Mouse (Mus musculus): ENCODE measurements around the gene Sost. TPM values are rescaled to one million over a fixed set of nuclear protein-coding genes. Genes with fewer than 3 reads are reported as not detected.

Sost gene
- total RNA-seq, 2 experiments from 2014 or later = not detected

Other genes with a start within 250 kb of the Sost start
- 14.7 and 19.8 TPM in 2 replicates for gene Dhx8, start 234.1 kb downstream of the Sost start, total RNA-seq (2015; ENCODE audit: low replicate concordance)
- 24.0 and 39.3 TPM in 2 replicates for gene Dhx8, start 234.1 kb downstream of the Sost start, total RNA-seq (2017; ENCODE audit: low replicate concordance)
- gene Etv4, start 181.6 kb downstream of the Sost start, total RNA-seq (2015; ENCODE audit: low replicate concordance) = not detected in 2 replicates
- not detected in 2 replicates for gene Etv4, start 181.6 kb downstream of the Sost start, total RNA-seq (2017; ENCODE audit: low replicate concordance)
- gene Meox1, start 72.6 kb downstream of the Sost start, total RNA-seq (2015; ENCODE audit: low replicate concordance) = not detected in 2 replicates
- not detected in 2 replicates for gene Meox1, start 72.6 kb downstream of the Sost start, total RNA-seq (2017; ENCODE audit: low replicate concordance)
- not detected in 2 replicates for gene Cfap97d1, start 17.3 kb upstream of the Sost start, total RNA-seq (2015; ENCODE audit: low replicate concordance)
- gene Cfap97d1, start 17.3 kb upstream of the Sost start, total RNA-seq (2017; ENCODE audit: low replicate concordance) = not detected in 2 replicates
- gene Dusp3, start 20.0 kb upstream of the Sost start, total RNA-seq (2015; ENCODE audit: low replicate concordance) = 0.42 and 3.2 TPM in 2 replicates
- 1.6 and 2.7 TPM in 2 replicates for gene Dusp3, start 20.0 kb upstream of the Sost start, total RNA-seq (2017; ENCODE audit: low replicate concordance)
- not detected in 2 replicates for gene Mpp3, start 61.4 kb upstream of the Sost start, total RNA-seq (2015; ENCODE audit: low replicate concordance)
- gene Mpp3, start 61.4 kb upstream of the Sost start, total RNA-seq (2017; ENCODE audit: low replicate concordance) = not detected in 2 replicates
- 0.42 and 3.6 TPM in 2 replicates for gene Cd300lg, start 74.5 kb upstream of the Sost start, total RNA-seq (2015; ENCODE audit: low replicate concordance)
- 0.23 and 0.64 TPM in 2 replicates for gene Cd300lg, start 74.5 kb upstream of the Sost start, total RNA-seq (2017; ENCODE audit: low replicate concordance)
- 37.5 and 39.0 TPM in 2 replicates for gene Mpp2, start 121.5 kb upstream of the Sost start, total RNA-seq (2015; ENCODE audit: low replicate concordance)
- 32.9 and 39.0 TPM in 2 replicates for gene Mpp2, start 121.5 kb upstream of the Sost start, total RNA-seq (2017; ENCODE audit: low replicate concordance)
- gene Ppy, start 134.3 kb upstream of the Sost start, total RNA-seq (2015; ENCODE audit: low replicate concordance) = not detected in 2 replicates
- gene Ppy, start 134.3 kb upstream of the Sost start, total RNA-seq (2017; ENCODE audit: low replicate concordance) = not detected in 2 replicates
- gene Pyy, start 140.8 kb upstream of the Sost start, total RNA-seq (2015; ENCODE audit: low replicate concordance) = not detected in 2 replicates
- not detected in 2 replicates for gene Pyy, start 140.8 kb upstream of the Sost start, total RNA-seq (2017; ENCODE audit: low replicate concordance)
- gene Nags, start 178.5 kb upstream of the Sost start, total RNA-seq (2015; ENCODE audit: low replicate concordance) = 3.8 TPM in 1 of 2 replicates, not detected in the other
- not detected in 2 replicates for gene Nags, start 178.5 kb upstream of the Sost start, total RNA-seq (2017; ENCODE audit: low replicate concordance)
- gene Tmem101, start 189.4 kb upstream of the Sost start, total RNA-seq (2015; ENCODE audit: low replicate concordance) = 1.1 and 1.3 TPM in 2 replicates
- gene Tmem101, start 189.4 kb upstream of the Sost start, total RNA-seq (2017; ENCODE audit: low replicate concordance) = 2.9 and 5.1 TPM in 2 replicates
- gene Lsm12, start 218.3 kb upstream of the Sost start, total RNA-seq (2015; ENCODE audit: low replicate concordance) = 60.8 and 82.5 TPM in 2 replicates
- gene Lsm12, start 218.3 kb upstream of the Sost start, total RNA-seq (2017; ENCODE audit: low replicate concordance) = 28.0 and 39.7 TPM in 2 replicates
- 4.0 and 14.3 TPM in 2 replicates for gene G6pc3, start 222.6 kb upstream of the Sost start, total RNA-seq (2015; ENCODE audit: low replicate concordance)
- gene G6pc3, start 222.6 kb upstream of the Sost start, total RNA-seq (2017; ENCODE audit: low replicate concordance) = 4.4 and 8.6 TPM in 2 replicates